Mouse (Mus musculus) erythroid progenitor cell, adult 5-6 weeks (primary cell): Measurements from ENCODE around the gene Oosp2. TPM values are rescaled to one million over a fixed set of nuclear protein-coding genes. Genes with fewer than 3 reads are reported as not detected.
A peak's percentile ranks its signal among the peaks of the same experiment; 100 is the strongest.

Experiments
- ATAC-seq: replicated peaks from 2 replicates; pipeline ENCODE4 v1.8.0; 2016; ENCODE audit warnings: moderate number of reproducible peaks, mild to moderate bottlenecking, moderate TSS enrichment, inconsistent platforms; ENCODE audit not compliant: poor library complexity, low FRiP score, severe bottlenecking
- total RNA-seq, 2 experiments: library from RNA; stranded (forward) in 1 of 2; stranded (reverse) in 1 of 2; fragments of 150-400 nt in 1 of 2; fragments of 186-747, 209-891 nt in 1 of 2; gene quantifications; 2 replicates each; pipeline versions ENCODE4 v1.2.3 to v1.2.4; 2015 to 2017; ENCODE audit warnings: low replicate concordance in 2 of 2

Gene Oosp2
- total RNA-seq (2015; ENCODE audit: low replicate concordance) (not detected in 2 replicates), total RNA-seq (2017; ENCODE audit: low replicate concordance) (not detected in 2 replicates)

GRCm38 (mm10) chr19:11660459-11660858 lies at the start of gene Oosp2:
Gene Oosp2, minus strand, starts transcription at chr19:11660559.
- no peak for ATAC-seq

DNA sequence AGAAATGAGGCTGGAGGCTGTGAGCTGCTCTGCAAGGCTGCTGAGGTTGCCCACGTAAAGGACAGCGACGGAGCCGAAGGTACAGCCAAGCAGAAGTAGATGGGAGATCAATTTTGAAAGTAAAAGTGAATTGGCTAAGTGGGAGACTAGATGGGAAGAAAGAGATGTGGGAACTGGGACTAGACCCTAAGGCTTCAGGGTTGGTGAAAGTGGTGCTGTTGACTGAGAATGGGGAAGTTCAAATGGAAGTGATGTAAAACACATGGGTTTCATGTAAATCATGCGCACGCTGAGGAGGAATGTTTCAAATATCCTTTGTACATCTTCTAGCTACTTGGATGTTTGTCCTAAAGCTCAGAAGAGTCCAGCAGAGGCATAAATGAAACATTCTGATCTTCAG lies 38.0 kb upstream of the Oosp2 start:
- no peak for ATAC-seq

DNA sequence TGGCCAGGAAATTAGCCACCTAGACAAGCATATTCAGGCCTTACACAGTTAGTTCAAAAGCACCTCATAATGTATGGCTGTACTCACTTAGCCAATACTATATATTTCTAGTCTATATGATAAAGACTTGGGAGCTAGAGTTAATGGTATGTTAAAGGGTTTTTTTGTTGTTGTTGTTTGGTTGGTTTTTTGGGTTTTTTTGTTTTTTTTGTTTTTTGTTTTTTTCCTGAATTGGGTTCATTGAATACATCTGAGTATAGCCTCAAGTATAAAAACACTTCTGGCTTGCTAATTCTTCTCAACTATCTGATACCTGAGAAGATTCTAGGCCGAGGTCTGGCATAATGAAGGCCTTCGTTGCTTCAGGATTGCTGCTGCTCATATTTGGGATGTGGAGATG lies 36.4 kb upstream of the Oosp2 start, which contains the start of gene Oosp3:
Gene Oosp3 (plus strand): TSS at position 301 of the 400 bp plus-strand sequence.
- no peak for ATAC-seq

GRCm38 (mm10) chr19:11691454-11691853 lies 31.1 kb upstream of the Oosp2 start:
- no peak for ATAC-seq

DNA sequence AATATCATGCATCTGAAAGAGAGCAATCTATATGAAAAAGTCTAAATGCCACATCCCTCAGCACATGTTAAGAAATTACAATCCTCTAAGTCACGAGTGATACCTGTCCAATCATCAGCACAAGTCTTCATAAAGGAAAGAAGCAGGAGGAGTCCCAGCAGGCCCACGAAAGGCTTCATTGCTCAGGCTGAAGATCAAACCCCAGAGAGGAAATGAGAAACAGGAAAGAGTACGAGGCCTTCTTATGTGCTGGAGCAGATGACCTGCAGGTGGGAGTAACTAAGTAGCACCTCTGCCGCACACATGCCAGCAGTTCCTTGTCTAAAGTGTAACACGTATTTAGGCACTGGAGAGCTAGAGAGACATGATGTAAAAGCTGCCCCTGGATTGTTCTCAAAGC lies 30.5 kb upstream of the Oosp2 start, which contains the start of gene Oosp1:
Gene Oosp1 (minus strand): TSS at position 312 of the 400 bp plus-strand sequence.
- no peak for ATAC-seq

DNA sequence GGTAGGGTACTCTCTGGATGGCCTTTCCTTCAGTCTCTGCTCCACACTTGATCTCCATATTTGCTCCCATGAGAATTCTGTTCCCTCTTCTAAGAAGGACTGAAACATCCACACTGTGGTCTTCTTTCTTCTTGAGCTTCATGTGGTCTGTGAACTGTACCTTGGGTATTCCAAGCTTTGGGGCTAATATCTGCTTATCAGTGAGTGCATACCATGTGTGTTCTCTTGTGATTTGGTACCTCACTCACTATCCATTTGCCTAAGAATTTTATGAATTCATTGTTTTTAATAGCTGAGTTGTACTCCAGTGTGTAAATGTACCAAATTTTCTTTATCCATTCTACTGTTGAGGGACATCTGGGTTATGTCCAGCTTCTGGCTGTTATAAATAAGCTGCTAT lies 1.2 kb upstream of the Oosp2 start:
- no peak for ATAC-seq

- no peak for ATAC-seq
Observed at GRCm38 (mm10) chr19:11659142-11659541, 1.2 kb downstream of the Oosp2 start.

DNA sequence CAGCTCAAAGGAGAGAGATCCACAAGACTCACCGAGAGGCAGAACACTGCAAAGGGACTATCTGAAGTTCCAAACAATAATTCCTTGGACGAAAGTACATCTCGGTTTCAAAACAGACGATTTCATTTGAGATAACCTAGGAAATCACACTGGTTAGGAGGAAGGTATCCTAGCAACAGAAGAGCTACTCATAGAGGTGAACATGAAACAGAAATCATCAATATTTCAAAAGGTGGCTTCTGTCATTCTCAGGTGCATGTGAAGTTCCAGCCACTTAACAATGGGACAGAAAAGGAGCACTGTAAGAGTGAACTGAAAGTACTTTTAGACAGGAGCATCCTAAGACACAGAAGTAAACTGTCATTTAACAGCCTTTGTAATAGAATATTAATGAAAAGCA lies 10.8 kb downstream of the Oosp2 start:
- ATAC-seq: no peak

GRCm38 (mm10) chr19:11646166-11646565 lies 14.2 kb downstream of the Oosp2 start:
- no peak for ATAC-seq

DNA sequence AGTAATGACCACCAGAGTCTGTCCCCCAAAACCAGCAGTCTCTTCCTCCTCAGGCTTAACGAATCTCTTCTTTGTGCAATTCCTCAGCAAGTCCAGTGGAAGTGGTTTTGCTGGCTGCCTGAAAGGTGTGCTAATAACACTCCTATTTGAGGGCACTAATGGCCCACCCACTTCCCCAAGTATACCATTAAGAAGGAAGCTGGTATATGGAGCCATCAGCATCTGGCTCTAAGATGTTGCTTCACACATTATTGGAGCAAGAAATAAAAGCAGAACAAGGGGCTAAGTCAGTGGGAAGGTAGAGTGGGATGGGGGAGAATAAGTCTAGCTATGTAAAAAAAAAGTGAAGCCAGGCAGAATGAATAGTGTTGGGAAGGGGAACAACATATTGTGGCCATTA lies 19.6 kb downstream of the Oosp2 start, which contains the start of gene Ms4a3:
Gene Ms4a3 (minus strand): TSS at position 120 of the 400 bp plus-strand sequence.
- no peak for ATAC-seq

- ATAC-seq: no peak
Observed at GRCm38 (mm10) chr19:11639038-11639437, 21.3 kb downstream of the Oosp2 start.

- no peak for ATAC-seq
Observed at GRCm38 (mm10) chr19:11635572-11635971, 24.8 kb downstream of the Oosp2 start.

DNA sequence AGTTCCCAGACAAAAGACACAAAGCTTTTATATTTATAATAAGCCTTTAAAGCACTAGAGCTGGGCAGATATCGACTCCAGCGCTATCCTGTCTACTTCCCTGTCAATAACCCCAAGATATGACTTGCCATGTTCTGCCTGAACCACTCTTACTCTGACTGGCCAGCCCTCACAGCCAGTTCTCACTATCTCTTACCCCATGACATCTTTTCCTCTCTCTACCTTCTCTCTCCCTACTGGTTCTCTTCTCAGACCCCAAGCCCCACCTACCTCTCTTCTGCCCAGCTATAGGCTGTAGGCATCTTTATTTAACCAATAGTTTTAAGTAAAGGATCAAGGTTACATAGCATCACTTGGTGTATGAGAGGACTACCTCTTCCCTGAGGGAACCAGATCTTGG lies 26.0 kb downstream of the Oosp2 start:
- no peak for ATAC-seq

- no peak for ATAC-seq
Observed at GRCm38 (mm10) chr19:11633732-11634131, 26.6 kb downstream of the Oosp2 start.

- 0 out of 2 replicates have a peak, but pooled peaks have one; percentile 57 for ATAC-seq
Observed at GRCm38 (mm10) chr19:11625231-11625630, 35.1 kb downstream of the Oosp2 start.

DNA sequence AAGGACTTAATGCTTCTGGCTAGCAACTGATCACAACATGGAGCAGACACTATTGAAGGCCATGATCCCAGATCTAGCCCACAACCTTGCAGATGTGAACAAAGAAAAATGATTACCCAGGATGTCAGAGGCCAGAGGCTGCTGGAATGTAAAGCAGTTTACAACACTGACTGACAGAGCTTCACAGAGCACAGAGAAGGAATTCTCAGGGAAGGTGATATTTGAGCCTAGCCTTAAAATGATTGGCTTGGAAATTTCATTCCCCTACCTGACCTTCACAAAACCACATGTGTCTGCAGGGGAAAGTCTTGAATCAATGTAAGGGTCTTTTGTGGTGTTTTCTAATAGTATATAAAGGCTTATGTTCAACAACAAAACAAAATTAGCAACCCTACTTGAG lies 35.6 kb downstream of the Oosp2 start:
- no peak for ATAC-seq

- ATAC-seq: no peak
Observed at GRCm38 (mm10) chr19:11623551-11623950, 36.8 kb downstream of the Oosp2 start, which contains the start of gene Ms4a2. Gene Ms4a2, minus strand, starts transcription at chr19:11623719.

DNA sequence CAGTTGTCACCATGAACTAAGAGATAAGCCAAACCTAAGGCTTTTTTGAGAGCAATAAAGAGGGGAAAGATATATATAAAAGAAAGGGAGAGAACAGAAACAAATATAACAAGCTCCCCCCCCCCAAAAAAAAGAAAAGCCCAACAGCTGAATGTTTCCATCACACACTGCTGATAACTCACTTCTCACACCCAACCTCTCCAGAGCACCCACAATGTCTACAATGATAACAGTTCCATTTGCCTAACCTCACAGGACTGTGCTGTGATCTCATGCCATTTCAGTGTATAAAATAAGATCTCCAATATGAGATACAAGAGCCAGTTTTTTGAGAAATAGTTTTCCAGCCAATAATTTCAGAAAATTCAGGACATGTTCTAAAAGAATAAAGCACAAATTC lies 42.4 kb downstream of the Oosp2 start:
- no peak for ATAC-seq

- ATAC-seq: no peak
Observed at GRCm38 (mm10) chr19:11614805-11615204, 45.6 kb downstream of the Oosp2 start.

- ATAC-seq: no peak
Observed at GRCm38 (mm10) chr19:11613776-11614443, 46.4 kb downstream of the Oosp2 start.

- no peak for ATAC-seq
Observed at GRCm38 (mm10) chr19:11613084-11613483, 47.3 kb downstream of the Oosp2 start.

DNA sequence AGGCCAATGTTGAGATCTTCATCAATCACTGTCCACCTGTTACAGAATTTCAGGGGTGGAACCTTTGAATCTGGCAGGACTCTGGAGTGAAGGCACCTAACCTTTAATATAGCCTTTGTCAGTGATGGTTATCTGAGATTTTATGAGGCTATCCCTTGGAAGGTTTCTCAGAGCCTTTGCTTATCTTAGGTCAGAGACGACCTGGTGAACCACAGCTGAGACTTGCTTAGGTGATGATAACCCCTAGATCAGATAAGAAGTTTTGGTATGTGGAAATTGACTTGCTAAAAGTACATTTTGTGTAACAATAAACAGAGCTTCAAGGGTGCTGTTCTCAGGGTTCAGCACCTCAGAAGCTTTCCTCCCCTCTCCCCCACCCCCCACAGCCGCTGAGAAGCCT lies 48.1 kb downstream of the Oosp2 start:
- ATAC-seq: no peak
